Mouse (Mus musculus): ENCODE data around the gene Nlrp4f. TPM values are rescaled to one million over a fixed set of nuclear protein-coding genes. Genes with fewer than 3 reads are reported as not detected.

The Nlrp4f gene
- not detected for total RNA-seq (2022)

- no peak for DNase-seq (ENCODE audit: low spot score)
Observed at GRCm38 (mm10) chr13:65205877-65206276, at the start of gene Nlrp4f. TSS of gene Nlrp4f (minus strand) at chr13:65205977.

GRCm38 (mm10) chr13:65243273-65243672, 37.5 kb upstream of the Nlrp4f start:
- no peak for DNase-seq (ENCODE audit: low spot score)

DNA sequence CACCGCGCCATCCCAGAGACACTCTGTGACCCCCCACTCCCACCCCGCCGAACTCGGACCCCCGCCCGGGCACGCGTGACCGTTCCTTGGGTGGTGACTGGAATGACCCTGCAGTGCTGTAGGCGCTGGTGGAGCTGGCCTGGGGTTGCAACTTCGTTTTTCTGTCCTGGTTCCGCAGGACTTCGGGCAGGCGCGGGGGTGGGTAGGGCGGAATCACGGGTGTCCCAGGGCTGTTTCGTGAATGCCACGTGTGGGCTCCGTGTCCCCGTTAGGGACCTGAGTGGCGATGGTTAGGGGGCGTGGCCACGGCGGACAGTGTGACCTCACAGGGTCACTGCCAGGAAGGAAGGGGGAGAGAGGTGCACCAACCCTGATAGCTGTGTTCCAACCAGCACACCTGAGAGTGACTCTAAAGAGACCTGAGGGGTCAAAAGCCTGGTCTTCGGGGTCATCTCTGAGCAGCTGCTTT, 36.6 kb upstream of the Nlrp4f start:
- no peak for DNase-seq (ENCODE audit: low spot score)

DNA sequence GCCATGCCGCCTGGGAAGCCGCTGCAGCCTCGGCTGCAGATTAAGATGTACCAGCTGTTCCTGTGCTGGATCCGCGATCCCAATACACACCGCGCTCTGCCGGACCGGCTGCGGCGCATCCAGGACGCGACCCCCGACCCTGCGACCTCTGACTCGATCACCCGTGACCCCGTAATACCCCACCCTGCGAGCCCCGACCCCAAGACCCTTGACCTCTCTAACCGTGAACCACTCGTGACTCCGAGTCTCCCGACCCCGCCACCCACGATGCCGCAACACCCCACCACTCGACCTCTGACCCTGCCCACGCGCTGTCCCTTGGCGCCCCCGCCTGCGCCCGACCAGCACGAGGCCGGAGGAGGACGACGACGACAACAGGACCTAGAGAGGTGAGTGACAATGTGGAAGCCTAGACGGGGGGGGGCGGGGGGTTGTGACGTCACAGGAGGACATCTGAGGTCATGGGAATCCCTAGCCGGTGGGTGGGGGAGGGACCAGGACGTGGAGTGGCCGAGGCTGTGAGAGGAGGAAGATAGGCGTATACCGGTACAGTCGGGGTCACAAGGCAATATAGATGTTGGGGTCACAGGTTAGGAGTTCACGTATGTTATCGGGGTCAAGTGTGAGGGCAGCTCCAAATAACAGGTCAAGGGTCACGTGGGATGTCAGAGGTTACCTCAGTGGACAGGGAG, 36.0 kb upstream of the Nlrp4f start:
- DNase-seq (ENCODE audit: low spot score): no peak

GRCm38 (mm10) chr13:65241099-65241626, 35.4 kb upstream of the Nlrp4f start:
- peak; percentile 90 for DNase-seq (ENCODE audit: low spot score)

DNA sequence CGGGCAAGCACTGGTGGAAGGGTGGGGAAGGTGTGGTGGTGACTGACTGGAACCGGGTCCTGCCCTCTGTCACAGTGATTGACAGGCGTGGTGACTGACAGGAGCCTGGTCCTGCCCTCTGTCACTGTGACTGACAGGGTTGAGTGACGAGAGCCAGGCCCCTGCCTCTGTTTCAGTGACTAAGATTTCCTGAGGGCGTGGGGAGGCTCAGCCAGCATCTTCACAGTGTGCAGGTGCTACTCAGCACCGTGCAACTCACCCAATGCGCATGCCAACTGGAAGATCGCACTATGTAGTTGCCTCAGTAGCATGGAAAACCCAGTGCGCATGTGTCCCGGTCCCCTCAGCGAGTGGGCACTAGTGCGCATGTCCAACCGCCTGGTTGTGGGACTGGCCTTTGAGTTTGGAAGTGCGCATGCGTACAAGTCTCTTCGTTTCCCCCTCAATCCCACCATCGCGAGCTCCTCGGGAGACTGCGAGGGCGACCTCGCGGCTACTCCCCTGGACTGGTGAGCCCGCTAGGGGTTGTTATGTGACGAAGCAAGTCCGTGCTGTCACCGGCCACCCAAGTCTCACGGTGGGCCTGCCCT, 34.8 kb upstream of the Nlrp4f start:
- DNase-seq (ENCODE audit: low spot score): peak; percentile 96

DNA sequence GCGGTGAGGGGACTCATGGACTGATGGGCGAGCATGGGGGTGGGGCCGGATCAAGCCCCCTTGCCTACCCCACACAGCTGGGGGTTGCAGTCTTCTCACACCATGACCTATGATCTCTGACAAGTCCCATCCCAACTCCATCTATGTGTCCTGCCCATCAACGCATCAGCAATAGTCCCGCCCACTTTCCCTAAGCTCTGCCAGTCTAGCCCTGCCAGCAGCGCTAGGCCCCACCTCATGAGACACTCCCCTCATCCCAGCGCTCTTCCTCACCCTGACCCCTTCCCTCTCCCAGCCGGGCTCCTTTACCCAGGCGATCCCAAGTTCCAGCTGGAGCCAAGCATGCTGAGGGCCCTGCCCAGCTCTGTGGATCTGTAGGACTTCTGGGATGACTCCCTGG, 31.4 kb upstream of the Nlrp4f start:
- DNase-seq (ENCODE audit: low spot score): no peak

DNA sequence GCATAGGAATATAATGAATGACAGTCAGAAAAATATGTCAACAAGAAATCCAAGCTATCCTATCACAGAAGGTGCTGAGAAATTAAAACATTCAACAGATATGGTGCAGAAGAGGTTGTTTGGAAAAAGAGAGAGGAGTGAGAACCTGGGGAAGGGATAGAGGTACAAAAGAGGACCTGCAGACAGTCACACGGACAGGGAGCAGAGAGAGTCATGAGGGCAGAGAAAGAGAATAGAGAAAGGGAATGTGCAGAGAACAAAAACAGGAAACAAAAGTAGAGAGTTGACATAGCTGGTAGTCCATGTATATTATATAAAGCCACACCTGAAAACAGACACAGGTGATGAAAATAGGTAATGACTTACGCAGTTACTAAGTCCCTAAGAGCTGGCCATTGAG, 20.9 kb upstream of the Nlrp4f start:
- no peak for DNase-seq (ENCODE audit: low spot score)

GRCm38 (mm10) chr13:65225945-65226344, 20.2 kb upstream of the Nlrp4f start:
- no peak for DNase-seq (ENCODE audit: low spot score)

GRCm38 (mm10) chr13:65200667-65201066, 5.1 kb downstream of the Nlrp4f start:
- no peak for DNase-seq (ENCODE audit: low spot score)

GRCm38 (mm10) chr13:65176472-65177091, 29.2 kb downstream of the Nlrp4f start:
- no peak for DNase-seq (ENCODE audit: low spot score)

- no peak for DNase-seq (ENCODE audit: low spot score)
Observed at GRCm38 (mm10) chr13:65175734-65176471, 29.9 kb downstream of the Nlrp4f start.

DNA sequence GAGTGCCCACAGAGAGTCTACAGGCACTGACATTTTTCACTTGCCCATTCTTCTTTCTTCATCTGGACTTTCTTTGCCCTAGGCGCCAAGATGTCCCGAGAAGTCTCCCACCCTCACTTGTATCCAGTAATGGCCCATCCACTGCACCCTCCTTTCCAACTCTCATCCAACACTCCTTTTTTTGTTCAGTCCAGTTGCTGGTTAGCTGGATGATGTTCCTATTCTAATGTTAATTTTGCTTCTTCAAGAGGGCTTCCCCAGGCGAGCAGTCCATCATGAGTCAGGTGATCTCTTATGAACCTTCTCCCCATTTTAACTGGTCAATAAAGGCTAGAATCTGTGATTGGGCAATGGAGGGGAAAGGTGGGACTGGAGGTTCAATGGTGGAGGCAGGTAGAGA, 31.7 kb downstream of the Nlrp4f start:
- DNase-seq (ENCODE audit: low spot score): no peak

- DNase-seq (ENCODE audit: low spot score): no peak
Observed at GRCm38 (mm10) chr13:65149940-65150339, 55.8 kb downstream of the Nlrp4f start, which contains the start of gene Olfr466. TSS of gene Olfr466 (plus strand) at chr13:65150240.

DNA sequence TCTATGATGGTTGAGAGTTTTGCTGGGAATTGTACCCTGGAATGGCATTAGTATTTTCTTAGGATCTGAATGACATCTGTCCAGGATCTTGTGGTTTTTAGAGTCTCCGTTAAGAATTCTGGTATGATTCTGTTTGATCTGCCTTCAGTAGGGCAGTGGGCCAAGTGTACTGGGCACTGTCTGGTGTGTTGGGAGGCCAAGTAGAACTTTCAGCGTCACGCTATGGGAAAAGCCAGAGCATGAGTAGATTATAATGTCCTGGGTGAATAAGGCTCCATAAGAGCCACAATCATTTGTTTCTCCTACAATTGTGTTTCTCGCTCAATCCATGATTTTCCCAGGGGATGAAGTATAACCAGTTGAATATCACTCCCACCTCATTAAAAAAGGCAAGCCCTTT, 68.0 kb downstream of the Nlrp4f start, which contains the start of gene Olfr465-ps1:
Gene Olfr465-ps1, plus strand, starts transcription at position 301 of the 400 bp plus-strand sequence.
- no peak for DNase-seq (ENCODE audit: low spot score)

Other genes with a start within 250 kb of the Nlrp4f start
- not detected for gene Spata31d1c, start 172.9 kb downstream of the Nlrp4f start, total RNA-seq (2022)
- gene Prss47, start 153.2 kb downstream of the Nlrp4f start, total RNA-seq (2022): not detected
- gene Mfsd14b, start 93.0 kb downstream of the Nlrp4f start, total RNA-seq (2022): 10 to 100 TPM; 11.7 to 14.3 (median 13.0) TPM
- not detected for gene Olfr465-ps1, start 67.9 kb downstream of the Nlrp4f start, total RNA-seq (2022)
- gene Olfr466, start 55.7 kb downstream of the Nlrp4f start, total RNA-seq (2022): not detected
- not detected for gene Gm10775, start 53.6 kb upstream of the Nlrp4f start, total RNA-seq (2022)
- gene Zfp369, start 72.8 kb upstream of the Nlrp4f start, total RNA-seq (2022): 10 to 100 TPM; 20.1 to 26.1 (median 21.2) TPM

Measured in heart, adult 8-10 months (tissue).